Mouse (Mus musculus) hindbrain, embryonic 16.5 days (tissue): ENCODE data around the gene Ascl3. TPM values are rescaled to one million over a fixed set of nuclear protein-coding genes. Genes with fewer than 3 reads are reported as not detected.

Experiments
- ATAC-seq: fragments of 200-750 bp; cut with Nextera tagmentation; 2 replicates; pipeline ENCODE4 v1.8.0; 2017; ENCODE audit warnings: moderate TSS enrichment, moderate library complexity
- H3K27ac ChIP-seq: fragments of 300-500 bp; sonication (generic); 2 replicates; pipeline ENCODE4 v1.5.1; 2014; ENCODE audit warnings: low read depth, mild to moderate bottlenecking, control low read depth, low read length, moderate library complexity
- H3K27me3 ChIP-seq: fragments of 300-500 bp; sonication (generic); replicated peaks from 2 replicates; pipeline ENCODE4 v1.6.1; 2014; ENCODE audit warnings: low read length; ENCODE audit not compliant: control insufficient read depth, insufficient read depth
- H3K36me3 ChIP-seq: fragments of 300-500 bp; sonication (generic); 2 replicates; pipeline ENCODE4 v1.6.1; 2014; ENCODE audit warnings: mild to moderate bottlenecking, low read length, moderate library complexity, mixed read lengths; ENCODE audit not compliant: control insufficient read depth, insufficient read depth
- H3K4me1 ChIP-seq: fragments of 300-500 bp; sonication (generic); 2 replicates; pipeline ENCODE4 v1.6.1; 2014; ENCODE audit warnings: low read depth, low read length; ENCODE audit not compliant: control insufficient read depth, insufficient read depth
- H3K4me2 ChIP-seq: fragments of 300-500 bp; sonication (generic); 2 replicates; pipeline ENCODE4 v1.6.1; 2014; ENCODE audit warnings: mild to moderate bottlenecking, low read length, control low read depth, moderate library complexity
- H3K4me3 ChIP-seq: fragments of 300-500 bp; sonication (generic); 2 replicates; pipeline ENCODE4 v1.5.1; 2014; ENCODE audit warnings: mild to moderate bottlenecking, low read length, control low read depth, moderate library complexity
- H3K9ac ChIP-seq: fragments of 300-500 bp; sonication (generic); 2 replicates; pipeline ENCODE4 v1.6.1; 2014; ENCODE audit warnings: low read depth, mild to moderate bottlenecking, control low read depth, low read length, moderate library complexity
- H3K9me3 ChIP-seq: fragments of 300-500 bp; sonication (generic); 2 replicates; pipeline ENCODE4 v1.6.1; 2014; ENCODE audit warnings: mild to moderate bottlenecking, low read length, moderate library complexity; ENCODE audit not compliant: control insufficient read depth
- WGBS: fragments of 180-500 bp; shearing (Covaris S2); extraction: QIAGEN DNeasy Blood & Tissue Kit; methylation state at CpG from one replicate; pipeline ENCODE4 v1.1.7; 2014; 5-methylcytosine and 5-hydroxymethylcytosine counted together
- polyA plus RNA-seq: library from polyadenylated mRNA; unstranded; fragments of >200 nt; fragmentation: Nextera tagmentation; extraction: Ambion mirVana; gene quantifications from 2 replicates; pipeline ENCODE4 v1.2.1, GENCODE M21; 2015

The Ascl3 gene
- 0.47 and 0.54 TPM in 2 replicates for polyA plus RNA-seq

- H3K4me2 ChIP-seq = no peak within 1 kb of the TSS
- no peak within 1 kb of the TSS for H3K27ac ChIP-seq
- peaks cover 11% of the 10 kb centered on the region for H3K36me3 ChIP-seq
- no peak within 1 kb of the TSS for H3K4me3 ChIP-seq
- no peak within 1 kb of the TSS for H3K9ac ChIP-seq
- WGBS = 85% methylated on average over 5 of the region's 5 CpGs
- ATAC-seq = no peak
- H3K9me3 ChIP-seq = no peaks in the 10 kb centered on the region
- H3K4me1 ChIP-seq = no peaks in the 10 kb centered on the region
- no peaks in the 10 kb centered on the region for H3K27me3 ChIP-seq
Measured at GRCm38 (mm10) chr7:109731626-109732025, at the start of gene Ascl3. Gene Ascl3, minus strand, starts transcription at chr7:109731726.

GRCm38 (mm10) chr7:109781087-109781469 is 49.6 kb upstream of the Ascl3 start:
- Histone ChIP-seq H3K9ac (peak overlapping the region; percentile 77), H3K9me3 (no peaks in the 10 kb centered on the region), H3K36me3 (no peaks in the 10 kb centered on the region), H3K4me2 (peak overlapping the region; percentile 98), H3K27me3 (peaks cover 9% of the 10 kb centered on the region), H3K4me3 (peak overlapping the region; percentile 70), H3K27ac (no peak overlapping the region), H3K4me1 (peaks cover 14% of the 10 kb centered on the region)
- WGBS = under 1% methylated on average over 19 of the region's 24 CpGs
- ATAC-seq = peak; percentile 65

DNA sequence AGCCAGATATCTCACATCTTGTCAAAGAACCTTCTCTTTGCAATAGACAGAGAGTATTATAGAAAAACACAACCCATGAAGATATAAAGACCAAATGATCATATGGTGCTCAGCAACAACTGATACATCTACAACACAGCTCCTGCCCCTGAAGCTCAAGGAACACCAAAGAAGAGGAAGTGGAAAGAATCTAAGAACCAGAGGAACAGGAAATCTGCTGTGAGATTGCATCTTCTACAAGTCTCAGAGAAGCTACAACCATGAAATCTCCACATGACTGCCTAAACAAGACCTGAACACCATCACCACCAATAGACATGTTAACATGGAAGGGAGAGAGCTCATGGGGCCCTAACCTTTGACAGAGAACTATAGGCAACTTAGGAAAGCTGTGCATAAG is 40.7 kb upstream of the Ascl3 start:
- Histone ChIP-seq H3K27ac (no peak overlapping the region), H3K27me3 (no peaks in the 10 kb centered on the region), H3K4me2 (no peak overlapping the region), H3K9me3 (no peaks in the 10 kb centered on the region), H3K9ac (no peak overlapping the region), H3K4me1 (no peaks in the 10 kb centered on the region), H3K4me3 (no peak overlapping the region), H3K36me3 (no peaks in the 10 kb centered on the region)
- ATAC-seq = no peak

- Histone ChIP-seq H3K4me1 (no peaks in the 10 kb centered on the region), H3K27ac (no peak overlapping the region), H3K36me3 (no peaks in the 10 kb centered on the region), H3K9me3 (no peaks in the 10 kb centered on the region), H3K4me2 (no peak overlapping the region), H3K27me3 (no peaks in the 10 kb centered on the region), H3K4me3 (no peak overlapping the region), H3K9ac (no peak overlapping the region)
- 71% methylated on average over 2 of the region's 2 CpGs for WGBS
- ATAC-seq = no peak
Measured at GRCm38 (mm10) chr7:109768699-109769383, 37.3 kb upstream of the Ascl3 start.

DNA sequence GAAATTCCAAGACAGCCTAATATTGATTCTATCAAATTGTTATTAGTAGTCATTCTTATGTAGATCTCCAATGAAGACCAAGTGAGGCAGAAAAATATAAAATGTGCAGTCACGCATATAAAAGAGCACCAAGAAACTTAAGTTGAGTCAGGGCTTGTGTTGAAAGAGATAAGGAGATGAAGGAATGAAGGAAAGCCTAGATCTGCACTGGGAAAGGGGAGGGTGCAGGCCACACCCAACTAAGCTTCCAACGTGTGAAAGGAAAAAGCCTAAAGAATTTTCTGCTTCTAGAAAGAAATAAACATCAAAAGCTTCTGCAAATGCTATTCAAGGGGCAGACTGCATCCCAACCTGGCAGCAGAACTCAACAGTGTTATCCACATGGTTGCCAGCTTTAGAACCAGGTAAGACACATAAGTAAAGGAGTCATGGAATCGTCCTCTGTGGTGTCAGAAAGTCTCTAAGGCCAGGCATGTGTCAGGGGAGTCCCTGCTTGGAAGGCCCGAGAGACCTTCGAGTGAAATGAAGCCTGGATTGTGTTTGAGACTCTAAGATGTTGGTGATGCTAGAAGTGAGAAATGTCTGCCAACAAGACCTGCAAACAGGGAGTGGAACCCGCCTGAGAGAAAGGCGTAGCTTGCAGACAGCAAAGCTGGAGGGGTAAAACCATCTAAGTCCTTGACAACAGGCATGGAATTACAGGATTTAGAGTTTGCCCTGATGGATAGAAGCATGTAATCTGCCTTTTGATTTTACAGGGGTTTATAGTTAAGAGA is 36.2 kb upstream of the Ascl3 start:
- Histone ChIP-seq H3K4me2 (no peak overlapping the region), H3K4me1 (no peaks in the 10 kb centered on the region), H3K27ac (no peak overlapping the region), H3K4me3 (no peak overlapping the region), H3K9me3 (no peaks in the 10 kb centered on the region), H3K27me3 (no peaks in the 10 kb centered on the region), H3K9ac (no peak overlapping the region), H3K36me3 (no peaks in the 10 kb centered on the region)
- WGBS = 87% methylated on average over 7 of the region's 7 CpGs
- no peak for ATAC-seq

GRCm38 (mm10) chr7:109764009-109764408 is 32.5 kb upstream of the Ascl3 start:
- Histone ChIP-seq H3K4me3 (no peak overlapping the region), H3K27me3 (no peaks in the 10 kb centered on the region), H3K4me1 (no peaks in the 10 kb centered on the region), H3K27ac (no peak overlapping the region), H3K36me3 (no peaks in the 10 kb centered on the region), H3K9ac (no peak overlapping the region), H3K9me3 (no peaks in the 10 kb centered on the region), H3K4me2 (no peak overlapping the region)
- WGBS = 78% methylated on average over 2 of the region's 2 CpGs
- ATAC-seq = no peak

GRCm38 (mm10) chr7:109756291-109756690 is 24.8 kb upstream of the Ascl3 start:
- H3K9me3 ChIP-seq = no peaks in the 10 kb centered on the region

DNA sequence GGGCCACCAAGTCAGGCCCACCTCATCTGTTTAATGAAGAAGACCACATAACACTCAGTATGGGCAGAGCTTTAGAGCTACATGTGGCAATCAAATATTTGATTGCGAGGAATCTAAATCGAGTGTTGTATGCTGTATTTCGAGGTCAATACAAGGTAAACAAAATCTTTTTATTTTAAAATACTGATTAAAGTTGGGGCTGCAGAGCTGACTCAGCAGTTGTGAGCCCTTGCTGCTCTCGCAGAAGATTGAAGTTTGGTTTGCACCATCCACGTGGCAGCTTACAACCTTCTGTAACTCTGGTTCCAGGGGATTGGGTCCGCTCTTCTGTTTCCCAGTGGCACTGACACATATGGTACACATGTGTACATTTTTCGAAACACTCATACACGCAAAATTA is 22.5 kb upstream of the Ascl3 start:
- H3K36me3 ChIP-seq = peaks cover 3% of the 10 kb centered on the region; the same call in 1 of the 2 replicates
- 93% methylated on average over 8 of the region's 8 CpGs for WGBS
- H3K4me3 ChIP-seq = no peak overlapping the region
- H3K4me2 ChIP-seq = no peak overlapping the region
- no peaks in the 10 kb centered on the region for H3K9me3 ChIP-seq
- no peak overlapping the region for H3K9ac ChIP-seq
- no peak for ATAC-seq
- H3K4me1 ChIP-seq = peaks cover 21% of the 10 kb centered on the region
- H3K27ac ChIP-seq = no peak overlapping the region
- no peaks in the 10 kb centered on the region for H3K27me3 ChIP-seq

More at GRCm38 (mm10) chr7:109756291-109756690, 24.8 kb upstream of the Ascl3 start:
- H3K4me3 ChIP-seq = no peak overlapping the region
- no peak overlapping the region for H3K4me2 ChIP-seq
- H3K9ac ChIP-seq = no peak overlapping the region
- 87% methylated on average over 3 of the region's 3 CpGs for WGBS
- H3K27me3 ChIP-seq = no peaks in the 10 kb centered on the region
- no peaks in the 10 kb centered on the region for H3K36me3 ChIP-seq
- ATAC-seq = no peak
- H3K27ac ChIP-seq = no peak overlapping the region
- peaks cover 14% of the 10 kb centered on the region for H3K4me1 ChIP-seq
